Mouse (Mus musculus) bone marrow, adult 2 months (tissue): Measurements from ENCODE around the gene Olfr373.

Experiments
- CTCF ChIP-seq: fragments of 200-500 bp; IDR thresholded peaks from 2 replicates; pipeline ENCODE4 v1.5.1; 2011; ENCODE audit warnings: low read length, control low read depth; ENCODE audit not compliant: control insufficient read depth, insufficient read depth
- POLR2A ChIP-seq: fragments of 200-500 bp; IDR thresholded peaks from 2 replicates; pipeline ENCODE4 v1.6.1; 2011; ENCODE audit warnings: low read depth, mild to moderate bottlenecking, control low read depth, low read length, borderline replicate concordance; ENCODE audit not compliant: control insufficient read depth

DNA sequence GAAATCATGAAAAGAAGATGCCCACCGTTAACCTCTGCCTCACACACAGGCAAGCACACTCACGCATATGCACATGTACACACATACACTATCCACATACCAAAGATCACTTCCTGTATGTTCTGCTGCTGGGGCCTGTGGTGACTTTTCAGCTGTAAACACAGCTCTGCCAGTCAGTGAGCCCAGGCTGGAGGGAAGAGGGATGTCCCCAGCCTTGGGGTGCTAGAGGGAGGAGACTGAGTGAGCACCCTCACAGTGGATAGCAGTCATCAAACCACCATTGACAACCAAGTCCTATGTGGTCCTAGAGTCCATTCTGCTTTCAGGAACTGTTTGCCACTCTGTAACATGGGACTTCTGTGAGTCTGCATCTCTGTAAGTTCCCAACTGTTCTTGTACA lies 48.9 kb downstream of the Olfr373 start:
- TF ChIP-seq POLR2A: no peak
- TF ChIP-seq CTCF: no peak
